14 mouse cellular contexts compared by ENCODE assay signal in the genomic region with DNA sequence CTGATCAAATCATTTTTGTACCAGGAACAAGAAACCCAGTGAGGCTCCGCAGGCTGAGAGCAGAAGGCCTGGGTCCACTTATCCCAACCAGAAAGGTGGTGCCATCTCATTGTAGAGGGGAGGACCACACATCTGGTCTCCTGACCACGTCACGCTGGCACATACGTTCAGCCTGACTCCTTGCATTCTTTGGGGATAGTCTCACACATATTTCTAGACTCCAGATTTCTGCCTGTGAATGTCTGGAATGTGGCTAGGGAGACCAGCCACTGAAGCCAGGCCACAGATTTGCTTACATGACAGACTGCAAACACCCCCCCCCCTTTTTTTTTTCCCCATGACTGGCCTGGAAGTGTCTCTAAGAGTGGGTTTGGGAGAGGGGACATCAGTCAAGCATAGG. TPM values are rescaled to one million over a fixed set of nuclear protein-coding genes. Genes with fewer than 3 reads are reported as not detected.
DNase-seq lines count a peak whose midpoint lies in the region; ATAC-seq lines count a peak whose summit lies in the region.
"Had no signal": no experiment of that assay in that cellular context is flagged by ENCODE, and none has a peak within 500 bp of the region (broad histone marks: within the 10 kb centered on the region; RNA-seq: fewer than 3 reads in every experiment).

No protein-coding gene starts in this region.

- no peaks in the 10 kb centered on the region for H3K4me1 ChIP-seq in embryonic facial prominence, embryonic 11.5 days (ENCODE audit: control insufficient read depth, insufficient read depth, low read length)
- H3K4me1 ChIP-seq in embryonic facial prominence, embryonic 10.5 days: peaks cover 39% of the 10 kb centered on the region
- H3K4me1 ChIP-seq in hindbrain, embryonic 12.5 days: peaks cover 42% of the 10 kb centered on the region
- H3K4me1 ChIP-seq in hindbrain, embryonic 14.5 days (replicated peaks; ENCODE audit: control insufficient read depth, insufficient read depth, low read length): peaks cover 14% of the 10 kb centered on the region; the same call in 1 of the 2 replicates
- H3K4me1 ChIP-seq in midbrain, embryonic 13.5 days (replicated peaks): peaks cover 29% of the 10 kb centered on the region
- peaks cover 13% of the 10 kb centered on the region for H3K4me1 ChIP-seq in midbrain, embryonic 11.5 days (ENCODE audit: control insufficient read depth, insufficient read depth, low read length)

- H3K36me3 ChIP-seq in embryonic facial prominence, embryonic 11.5 days (replicated peaks; ENCODE audit: control insufficient read depth, insufficient read depth, low read depth, low read length): no peaks in the 10 kb centered on the region
- H3K36me3 ChIP-seq in embryonic facial prominence, embryonic 10.5 days (replicated peaks): no peaks in the 10 kb centered on the region
- H3K36me3 ChIP-seq in hindbrain, embryonic 12.5 days: no peaks in the 10 kb centered on the region
- H3K36me3 ChIP-seq in hindbrain, embryonic 14.5 days (replicated peaks; ENCODE audit: control insufficient read depth, insufficient read depth): no peaks in the 10 kb centered on the region
- no peaks in the 10 kb centered on the region for H3K36me3 ChIP-seq in midbrain, embryonic 13.5 days
- H3K36me3 ChIP-seq in midbrain, embryonic 11.5 days (ENCODE audit: control insufficient read depth, insufficient read depth, low read length): no peaks in the 10 kb centered on the region
- H3K36me3 ChIP-seq: forebrain, embryonic 15.5 days had no signal

- 50% methylated on average over 4 of the region's 4 CpGs for WGBS in embryonic facial prominence, embryonic 11.5 days
- 62% methylated on average over 4 of the region's 4 CpGs for whole genome bisulfite sequencing in embryonic facial prominence, embryonic 10.5 days
- WGBS in hindbrain, embryonic 12.5 days: 52% methylated on average over 4 of the region's 4 CpGs
- 84% methylated on average over 4 of the region's 4 CpGs for WGBS in hindbrain, embryonic 14.5 days
- 85% methylated on average over 4 of the region's 4 CpGs for WGBS in midbrain, embryonic 13.5 days
- WGBS in midbrain, embryonic 11.5 days: 72% methylated on average over 4 of the region's 4 CpGs

- H3K9ac ChIP-seq in embryonic facial prominence, embryonic 11.5 days (replicated peaks; ENCODE audit: low read length): no peak overlapping the region
- H3K9ac ChIP-seq in hindbrain, embryonic 12.5 days: no peak overlapping the region
- H3K9ac ChIP-seq in hindbrain, embryonic 14.5 days: no peak overlapping the region
- H3K9ac ChIP-seq in midbrain, embryonic 13.5 days (replicated peaks): 0 out of 2 replicates have a peak overlapping the region, but pooled peaks have one; percentile 23
- H3K9ac ChIP-seq in midbrain, embryonic 11.5 days (ENCODE audit: low read length): no peak overlapping the region
- H3K9ac ChIP-seq: forebrain, embryonic 15.5 days; liver, postnatal 0 days had no signal

- no peak for ATAC-seq in embryonic facial prominence, embryonic 11.5 days (replicated peaks; ENCODE audit: insufficient number of reproducible peaks, low FRiP score, low TSS enrichment, low read depth)
- ATAC-seq in hindbrain, embryonic 12.5 days (ENCODE audit: low FRiP score): no peak
- ATAC-seq in hindbrain, embryonic 14.5 days (ENCODE audit: low FRiP score): no peak
- ATAC-seq in midbrain, embryonic 13.5 days: no peak
- no peak for ATAC-seq in midbrain, embryonic 11.5 days (ENCODE audit: low FRiP score)
- ATAC-seq in erythroblast, adult 5-6 weeks (replicated peaks; ENCODE audit: low FRiP score, poor library complexity, severe bottlenecking): no peak
- ATAC-seq: forebrain, embryonic 15.5 days; liver, postnatal 0 days had no signal

- peak; percentile 33 for DNase-seq in embryonic facial prominence, embryonic 11.5 days (ENCODE audit: low spot score)
- DNase-seq in embryonic facial prominence, embryonic 10.5 days (ENCODE audit: low spot score): no peak
- DNase-seq in hindbrain, embryonic 14.5 days (ENCODE audit: low spot score): no peak
- DNase-seq in midbrain, embryonic 11.5 days (ENCODE audit: low spot score, missing footprints): no peak
- peak; percentile 51 for DNase-seq in mesoderm, embryonic 11.5 days (ENCODE audit: low read depth, low spot score)
- DNase-seq: cerebellum, adult 2 months; gastrocnemius, postnatal 14 days; liver, postnatal 0 days; right cerebral cortex, postnatal 25 days; thymus, postnatal 14 days had no signal

- no peak overlapping the region for H3K4me3 ChIP-seq in embryonic facial prominence, embryonic 11.5 days (ENCODE audit: low read depth, low read length)
- H3K4me3 ChIP-seq in embryonic facial prominence, embryonic 10.5 days: no peak overlapping the region
- no peak overlapping the region for H3K4me3 ChIP-seq in hindbrain, embryonic 12.5 days
- no peak overlapping the region for H3K4me3 ChIP-seq in hindbrain, embryonic 14.5 days (replicated peaks; ENCODE audit: low read length)
- no peak overlapping the region for H3K4me3 ChIP-seq in midbrain, embryonic 13.5 days (replicated peaks)
- no peak overlapping the region for H3K4me3 ChIP-seq in midbrain, embryonic 11.5 days (ENCODE audit: low read depth, low read length)
- H3K4me3 ChIP-seq: forebrain, embryonic 15.5 days had no signal

- no peaks in the 10 kb centered on the region for H3K9me3 ChIP-seq in embryonic facial prominence, embryonic 11.5 days (replicated peaks; ENCODE audit: control insufficient read depth, low read length)
- H3K9me3 ChIP-seq in embryonic facial prominence, embryonic 10.5 days: no peaks in the 10 kb centered on the region
- no peaks in the 10 kb centered on the region for H3K9me3 ChIP-seq in hindbrain, embryonic 12.5 days (replicated peaks)
- no peaks in the 10 kb centered on the region for H3K9me3 ChIP-seq in hindbrain, embryonic 14.5 days (ENCODE audit: control insufficient read depth, low read length)
- no peaks in the 10 kb centered on the region for H3K9me3 ChIP-seq in midbrain, embryonic 13.5 days
- H3K9me3 ChIP-seq in midbrain, embryonic 11.5 days (ENCODE audit: control insufficient read depth, low read length): no peaks in the 10 kb centered on the region
- H3K9me3 ChIP-seq: forebrain, embryonic 15.5 days had no signal

- no peaks in the 10 kb centered on the region for H3K27me3 ChIP-seq in embryonic facial prominence, embryonic 11.5 days (ENCODE audit: control insufficient read depth, insufficient read depth, low read length)
- H3K27me3 ChIP-seq in embryonic facial prominence, embryonic 10.5 days (replicated peaks; ENCODE audit: low read depth, poor library complexity, severe bottlenecking): no peaks in the 10 kb centered on the region
- H3K27me3 ChIP-seq in hindbrain, embryonic 12.5 days: 0 out of 2 replicates have a peak, but pooled peaks cover 4% of the 10 kb centered on the region
- H3K27me3 ChIP-seq in hindbrain, embryonic 14.5 days (ENCODE audit: control insufficient read depth, insufficient read depth, low read length): no peaks in the 10 kb centered on the region
- H3K27me3 ChIP-seq in midbrain, embryonic 13.5 days: no peaks in the 10 kb centered on the region
- H3K27me3 ChIP-seq in midbrain, embryonic 11.5 days (ENCODE audit: control insufficient read depth, insufficient read depth, low read length): no peaks in the 10 kb centered on the region
- H3K27me3 ChIP-seq: forebrain, embryonic 15.5 days had no signal

- no peak overlapping the region for H3K4me2 ChIP-seq in embryonic facial prominence, embryonic 11.5 days (ENCODE audit: low read depth, low read length)
- no peak overlapping the region for H3K4me2 ChIP-seq in hindbrain, embryonic 12.5 days (replicated peaks)
- H3K4me2 ChIP-seq in hindbrain, embryonic 14.5 days (replicated peaks): no peak overlapping the region
- no peak overlapping the region for H3K4me2 ChIP-seq in midbrain, embryonic 13.5 days (replicated peaks)
- H3K4me2 ChIP-seq in midbrain, embryonic 11.5 days: no peak overlapping the region
- H3K4me2 ChIP-seq: forebrain, embryonic 15.5 days had no signal

- no peak overlapping the region for H3K27ac ChIP-seq in embryonic facial prominence, embryonic 11.5 days (replicated peaks; ENCODE audit: low read depth, low read length)
- no peak overlapping the region for H3K27ac ChIP-seq in embryonic facial prominence, embryonic 10.5 days (replicated peaks)
- 0 out of 2 replicates have a peak overlapping the region, but pooled peaks have one; percentile 25 for H3K27ac ChIP-seq in hindbrain, embryonic 12.5 days
- H3K27ac ChIP-seq in hindbrain, embryonic 14.5 days: no peak overlapping the region
- no peak overlapping the region for H3K27ac ChIP-seq in midbrain, embryonic 13.5 days
- H3K27ac ChIP-seq in midbrain, embryonic 11.5 days (ENCODE audit: low read depth, low read length): no peak overlapping the region

RNA-seq across cellular contexts. Expression of gene Tpra1, which starts 58.9 kb away (rescaled TPM):
- 41.0 and 45.0 TPM in 2 replicates for polyA plus RNA-seq in embryonic facial prominence, embryonic 11.5 days (2014; fragmentation: Nextera tagmentation; extraction: Ambion mirVana)
- 54.4 and 56.7 TPM in 2 replicates for polyA plus RNA-seq in embryonic facial prominence, embryonic 10.5 days (2016; fragmentation: Nextera tagmentation; extraction: Ambion mirVana)
- polyA plus RNA-seq in hindbrain, embryonic 12.5 days (2016; fragmentation: Nextera tagmentation; extraction: Ambion mirVana): 67.3 and 76.0 TPM in 2 replicates
- polyA plus RNA-seq in hindbrain, embryonic 14.5 days (2014; fragmentation: Nextera tagmentation; extraction: Ambion mirVana): 45.8 and 48.5 TPM in 2 replicates
- polyA plus RNA-seq in midbrain, embryonic 13.5 days (2015; fragmentation: Nextera tagmentation; extraction: Ambion mirVana): 66.9 and 70.2 TPM in 2 replicates
- polyA plus RNA-seq in midbrain, embryonic 11.5 days (2014; fragmentation: Nextera tagmentation; extraction: Ambion mirVana): 36.9 and 39.6 TPM in 2 replicates
- 112 and 136 TPM in 2 replicates for total RNA-seq in erythroblast, adult 5-6 weeks (2015; ENCODE audit: low replicate concordance)
- total RNA-seq in erythroblast, adult 5-6 weeks (2017; ENCODE audit: low replicate concordance): 210 and 272 TPM in 2 replicates

Comparison
In these comparisons a context has a peak if more than half of its experiments do, and no peak if none do; other contexts are left out.
1. DNase-seq: peak in embryonic facial prominence, embryonic 11.5 days (single experiment) and mesoderm, embryonic 11.5 days (single experiment); none in embryonic facial prominence, embryonic 10.5 days (single experiment), hindbrain, embryonic 14.5 days (single experiment) and midbrain, embryonic 11.5 days (single experiment).